Mouse (Mus musculus) erythroblast, embryonic 14.5 days (primary cell): ENCODE measurements around the gene Prdx5.

Experiments used
- GATA1 ChIP-seq: IDR thresholded peaks from 2 replicates; pipeline ENCODE4 v1.6.1; 2012; ENCODE audit warnings: low read length, inconsistent platforms, mixed read lengths
- TAL1 ChIP-seq: IDR thresholded peaks from 3 replicates; pipeline ENCODE4 v1.6.1; 2012; ENCODE audit warnings: low read length, inconsistent platforms, mixed read lengths

- TF ChIP-seq GATA1 (no peak), TAL1 (no peak)
Measured at GRCm38 (mm10) chr19:6874257-6874656, 35.6 kb downstream of the Prdx5 start.
